Comparison of ENCODE assay signal across 7 mouse cellular contexts in the genomic region with DNA sequence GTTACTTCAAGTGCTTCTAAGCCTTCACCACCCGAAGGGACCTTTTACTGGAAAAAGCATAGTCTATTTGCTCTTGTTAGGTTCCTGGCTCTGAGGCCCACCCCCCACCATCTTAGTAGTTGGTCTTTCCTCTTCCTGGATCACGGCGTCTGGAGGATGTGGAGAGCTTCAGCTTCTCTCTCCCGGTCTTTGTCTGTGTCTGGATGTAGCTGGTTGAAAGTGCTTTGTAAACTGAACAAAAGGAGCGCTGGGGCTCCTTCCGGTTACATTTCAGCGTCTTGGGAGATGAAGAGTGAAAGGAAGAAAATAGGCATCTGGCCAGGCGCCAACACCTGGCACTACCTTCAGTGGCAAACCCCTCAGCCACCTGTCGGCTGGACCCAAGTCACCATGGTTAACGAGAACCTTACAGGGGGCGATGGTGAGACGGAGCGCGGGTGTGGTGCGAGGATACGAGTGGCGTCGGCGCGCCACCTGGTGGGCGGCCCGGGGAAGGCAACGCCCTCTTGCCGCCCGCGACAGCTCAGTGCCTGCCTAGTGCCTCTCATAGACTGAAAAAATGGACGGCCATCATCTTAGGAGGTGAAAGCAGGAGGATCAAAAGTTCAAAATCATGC. TPM values are rescaled to one million over a fixed set of nuclear protein-coding genes. Genes with fewer than 3 reads are reported as not detected.
DNase-seq lines count a peak whose midpoint lies in the region; ATAC-seq and TF ChIP-seq lines count a peak whose summit lies in the region.

No protein-coding gene starts in this region.

- no peaks in the 10 kb centered on the region for H3K9me3 ChIP-seq in embryonic facial prominence, embryonic 10.5 days
- H3K9me3 ChIP-seq in limb, embryonic 11.5 days (ENCODE audit: control insufficient read depth, low read length), result no peaks in the 10 kb centered on the region
- H3K9me3 ChIP-seq in midbrain, embryonic 13.5 days, result no peaks in the 10 kb centered on the region

- 7% methylated on average over 27 of the region's 27 CpGs for WGBS in embryonic facial prominence, embryonic 10.5 days
- WGBS in kidney, adult 2 months, result 5% methylated on average over 27 of the region's 27 CpGs
- WGBS in limb, embryonic 11.5 days, result 9% methylated on average over 27 of the region's 27 CpGs
- 5% methylated on average over 27 of the region's 27 CpGs for WGBS in midbrain, embryonic 13.5 days
- WGBS in small intestine, adult 2 months, result 2% methylated on average over 27 of the region's 27 CpGs

- TF ChIP-seq CTCF in kidney, adult 2 months (conservative IDR thresholded peaks at IDR 0.05; ENCODE audit: insufficient read depth, insufficient read length, low read depth, low read length), result peak; percentile 95
- TF ChIP-seq CTCF in small intestine, adult 2 months (IDR thresholded peaks at IDR 0.05; ENCODE audit: extremely low read depth, insufficient read length, insufficient replicate concordance, low read depth, low read length), result peak; percentile 98

- peak overlapping the region; percentile 69 for H3K27ac ChIP-seq in embryonic facial prominence, embryonic 10.5 days (replicated peaks)
- H3K27ac ChIP-seq in kidney, adult 2 months (ENCODE audit: insufficient read depth, low read depth, low read length), result no peak overlapping the region
- no peak overlapping the region for H3K27ac ChIP-seq in limb, embryonic 11.5 days (replicated peaks; ENCODE audit: low read depth, low read length)
- peak overlapping the region; percentile 58 for H3K27ac ChIP-seq in midbrain, embryonic 13.5 days
- H3K27ac ChIP-seq in small intestine, adult 2 months (ENCODE audit: insufficient read depth, low read depth, low read length), result no peak overlapping the region

- TF ChIP-seq POLR2A in kidney, adult 2 months (IDR thresholded peaks at IDR 0.05; ENCODE audit: low read depth, low read length), result no peak
- TF ChIP-seq POLR2A in small intestine, adult 2 months (IDR thresholded peaks at IDR 0.05; ENCODE audit: low read depth, low read length), result no peak

- peak overlapping the region; percentile 21; the same call in 1 of the 2 replicates for H3K4me2 ChIP-seq in limb, embryonic 11.5 days (ENCODE audit: low read depth, severe bottlenecking)
- H3K4me2 ChIP-seq in midbrain, embryonic 13.5 days (replicated peaks), result peak overlapping the region; percentile 42

- peak; percentile 93 for DNase-seq in adrenal gland, postnatal 14 days
- peak; percentile 92 for DNase-seq in embryonic facial prominence, embryonic 10.5 days (ENCODE audit: low spot score)
- DNase-seq in heart, adult 18-20 months, result peak; percentile 83 to 90
- peak; percentile 86 for DNase-seq in kidney, adult 2 months
- peak; percentile 94 for DNase-seq in limb, embryonic 11.5 days (ENCODE audit: low spot score)

- H3K4me3 ChIP-seq in embryonic facial prominence, embryonic 10.5 days, result peak overlapping the region; percentile 42
- H3K4me3 ChIP-seq in kidney, adult 2 months (ENCODE audit: insufficient read depth, low read depth, low read length), result peak overlapping the region; percentile 9; the same call in 1 of the 2 replicates
- H3K4me3 ChIP-seq in limb, embryonic 11.5 days (ENCODE audit: low read depth, low read length), result no peak overlapping the region
- peak overlapping the region; percentile 19 for H3K4me3 ChIP-seq in midbrain, embryonic 13.5 days (replicated peaks)
- peak overlapping the region; percentile 54 for H3K4me3 ChIP-seq in small intestine, adult 2 months (ENCODE audit: low read depth, low read length)

- H3K27me3 ChIP-seq in embryonic facial prominence, embryonic 10.5 days (replicated peaks; ENCODE audit: low read depth, poor library complexity, severe bottlenecking), result peaks cover 43% of the 10 kb centered on the region
- no peaks in the 10 kb centered on the region for H3K27me3 ChIP-seq in kidney, adult 2 months (replicated peaks; ENCODE audit: control insufficient read depth, insufficient read depth, low read length)
- H3K27me3 ChIP-seq in limb, embryonic 11.5 days (ENCODE audit: control insufficient read depth, insufficient read depth, low read length), result peaks cover 2% of the 10 kb centered on the region; the same call in 1 of the 2 replicates
- peaks cover 18% of the 10 kb centered on the region for H3K27me3 ChIP-seq in midbrain, embryonic 13.5 days
- peaks cover 5% of the 10 kb centered on the region; the same call in 1 of the 2 replicates for H3K27me3 ChIP-seq in small intestine, adult 2 months (ENCODE audit: control insufficient read depth, insufficient read depth, low read length)

- H3K4me1 ChIP-seq in embryonic facial prominence, embryonic 10.5 days, result peaks cover 64% of the 10 kb centered on the region
- H3K4me1 ChIP-seq in kidney, adult 2 months (ENCODE audit: control insufficient read depth, insufficient read depth, low read length), result no peaks in the 10 kb centered on the region; the same call in 1 of the 2 replicates
- H3K4me1 ChIP-seq in limb, embryonic 11.5 days (ENCODE audit: control insufficient read depth, insufficient read depth, low read length), result peaks cover 14% of the 10 kb centered on the region
- H3K4me1 ChIP-seq in midbrain, embryonic 13.5 days (replicated peaks), result peaks cover 31% of the 10 kb centered on the region
- peaks cover 7% of the 10 kb centered on the region for H3K4me1 ChIP-seq in small intestine, adult 2 months (ENCODE audit: control insufficient read depth, insufficient read depth, insufficient read length, low read length)

- ATAC-seq in limb, embryonic 11.5 days (ENCODE audit: insufficient number of reproducible peaks, low FRiP score, low TSS enrichment, low read depth), result peak; percentile 51; the same call in 1 of the 2 replicates
- ATAC-seq in midbrain, embryonic 13.5 days, result peak; percentile 72

- H3K9ac ChIP-seq in limb, embryonic 11.5 days (ENCODE audit: low read length), result no peak overlapping the region
- H3K9ac ChIP-seq in midbrain, embryonic 13.5 days (replicated peaks), result peak overlapping the region; percentile 51; the same call in 1 of the 2 replicates

- no peaks in the 10 kb centered on the region for H3K36me3 ChIP-seq in embryonic facial prominence, embryonic 10.5 days (replicated peaks)
- H3K36me3 ChIP-seq in kidney, adult 2 months (ENCODE audit: control insufficient read depth, insufficient read depth, low read length), result no peaks in the 10 kb centered on the region
- H3K36me3 ChIP-seq in limb, embryonic 11.5 days (ENCODE audit: control insufficient read depth, insufficient read depth, low read length), result no peaks in the 10 kb centered on the region
- H3K36me3 ChIP-seq in midbrain, embryonic 13.5 days, result no peaks in the 10 kb centered on the region
- no peaks in the 10 kb centered on the region for H3K36me3 ChIP-seq in small intestine, adult 2 months (ENCODE audit: control insufficient read depth, insufficient read depth, low read length)

RNA-seq across cellular contexts. Expression of gene Nxph3, which starts 6.2 kb away (rescaled TPM):
- total RNA-seq in adrenal gland, postnatal 14 days (2021), result 2.6 and 3.8 TPM in 2 replicates
- polyA plus RNA-seq in embryonic facial prominence, embryonic 10.5 days (2016; fragmentation: Nextera tagmentation; extraction: Ambion mirVana), result 0.50 and 0.54 TPM in 2 replicates
- under 1 TPM; 0.47 to 0.64 TPM for total RNA-seq in heart, adult 18-20 months (2021)
- 4.1 and 4.2 TPM in 2 replicates for polyA plus RNA-seq in kidney, adult 2 months (2012; rRNA removed)
- polyA plus RNA-seq in limb, embryonic 11.5 days (2014; fragmentation: Nextera tagmentation; extraction: Ambion mirVana), result 0.37 and 1.5 TPM in 2 replicates
- polyA plus RNA-seq in midbrain, embryonic 13.5 days (2015; fragmentation: Nextera tagmentation; extraction: Ambion mirVana), result 1.2 and 1.9 TPM in 2 replicates
- polyA plus RNA-seq in small intestine, adult 2 months (2012; rRNA removed), result 0.23 and 0.61 TPM in 2 replicates

Comparison
In these comparisons a context has a peak if more than half of its experiments do, and no peak if none do; other contexts are left out.
1. H3K27ac ChIP-seq: peak in embryonic facial prominence, embryonic 10.5 days (single experiment) and midbrain, embryonic 13.5 days (single experiment); none in kidney, adult 2 months (single experiment), limb, embryonic 11.5 days (single experiment) and small intestine, adult 2 months (single experiment).
2. Peak in every context shown above with its lines, with median percentiles within 50 percentile points of each other: DNase-seq.